ENCODE assay signal across 12 mouse cellular contexts in genomic region chr11:98763502-98763861, GRCm38 (mm10). TPM values are rescaled to one million over a fixed set of nuclear protein-coding genes. Genes with fewer than 3 reads are reported as not detected.
DNase-seq lines count a peak whose midpoint lies in the region; ATAC-seq and TF ChIP-seq lines count a peak whose summit lies in the region.
"Had no signal": no experiment of that assay in that cellular context is flagged by ENCODE, and none has a peak within 500 bp of the region (broad histone marks: within the 10 kb centered on the region; RNA-seq: fewer than 3 reads in every experiment).

No protein-coding gene starts in this region.

- no peak for TF ChIP-seq CTCF in layer of hippocampus, adult 2 months (conservative IDR thresholded peaks at IDR 0.05)

- H3K4me2 ChIP-seq in forebrain, embryonic 11.5 days (ENCODE audit: low read depth, low read length, severe bottlenecking) = no peak overlapping the region
- H3K4me2 ChIP-seq in forebrain, embryonic 12.5 days = no peak overlapping the region
- no peak overlapping the region for H3K4me2 ChIP-seq in neural tube, embryonic 11.5 days (ENCODE audit: low read depth)
- no peak overlapping the region for H3K4me2 ChIP-seq in stomach, embryonic 16.5 days (ENCODE audit: low read depth, low read length)
- H3K4me2 ChIP-seq: forebrain, embryonic 13.5 days had no signal

- H3K27ac ChIP-seq in forebrain, embryonic 11.5 days (ENCODE audit: low read depth, low read length) = no peak overlapping the region
- H3K27ac ChIP-seq in forebrain, embryonic 12.5 days = no peak overlapping the region
- H3K27ac ChIP-seq in layer of hippocampus, adult 2 months = peak overlapping the region; percentile 55; the same call in 1 of the 2 replicates
- no peak overlapping the region for H3K27ac ChIP-seq in neural tube, embryonic 11.5 days (ENCODE audit: low read depth, low read length)
- H3K27ac ChIP-seq in stomach, embryonic 16.5 days (ENCODE audit: low read length) = peak overlapping the region; percentile 82
- H3K27ac ChIP-seq: macrophage had no signal

- H3K27me3 ChIP-seq in forebrain, embryonic 11.5 days (ENCODE audit: control insufficient read depth, insufficient read depth, low read length) = no peaks in the 10 kb centered on the region
- no peaks in the 10 kb centered on the region for H3K27me3 ChIP-seq in forebrain, embryonic 12.5 days
- no peaks in the 10 kb centered on the region for H3K27me3 ChIP-seq in neural tube, embryonic 11.5 days (ENCODE audit: control insufficient read depth, insufficient read depth, low read length)
- H3K27me3 ChIP-seq in stomach, embryonic 16.5 days (ENCODE audit: control insufficient read depth, insufficient read depth, low read length) = no peaks in the 10 kb centered on the region
- H3K27me3 ChIP-seq: forebrain, embryonic 13.5 days had no signal

- ATAC-seq in forebrain, embryonic 11.5 days (replicated peaks; ENCODE audit: low FRiP score) = no peak
- ATAC-seq in forebrain, embryonic 12.5 days (ENCODE audit: low FRiP score) = no peak
- ATAC-seq in neural tube, embryonic 11.5 days (ENCODE audit: insufficient read depth, low FRiP score, low TSS enrichment) = no peak
- no peak for ATAC-seq in stomach, embryonic 16.5 days (ENCODE audit: insufficient read depth, low FRiP score)
- ATAC-seq: forebrain, embryonic 13.5 days had no signal

- H3K4me1 ChIP-seq in forebrain, embryonic 11.5 days (replicated peaks; ENCODE audit: control insufficient read depth, insufficient read depth, low read length) = peaks cover 23% of the 10 kb centered on the region
- peaks cover 35% of the 10 kb centered on the region for H3K4me1 ChIP-seq in forebrain, embryonic 12.5 days
- peaks cover 25% of the 10 kb centered on the region for H3K4me1 ChIP-seq in neural tube, embryonic 11.5 days (ENCODE audit: control insufficient read depth, insufficient read depth, low read length)
- H3K4me1 ChIP-seq in stomach, embryonic 16.5 days (ENCODE audit: control insufficient read depth, insufficient read depth, low read length) = peaks cover 44% of the 10 kb centered on the region

- WGBS in forebrain, embryonic 11.5 days = 89% methylated on average over 8 of the region's 8 CpGs
- 89% methylated on average over 8 of the region's 8 CpGs for WGBS in forebrain, embryonic 12.5 days
- WGBS in neural tube, embryonic 11.5 days = 85% methylated on average over 8 of the region's 8 CpGs
- WGBS in stomach, embryonic 16.5 days = 76% methylated on average over 8 of the region's 8 CpGs

- no peak overlapping the region for H3K4me3 ChIP-seq in forebrain, embryonic 11.5 days (ENCODE audit: low read depth, low read length)
- no peak overlapping the region for H3K4me3 ChIP-seq in forebrain, embryonic 12.5 days (replicated peaks)
- no peak overlapping the region for H3K4me3 ChIP-seq in layer of hippocampus, adult 2 months
- no peak overlapping the region for H3K4me3 ChIP-seq in neural tube, embryonic 11.5 days (ENCODE audit: low read depth, low read length)
- H3K4me3 ChIP-seq in stomach, embryonic 16.5 days (replicated peaks; ENCODE audit: low read length) = no peak overlapping the region
- H3K4me3 ChIP-seq: forebrain, embryonic 13.5 days had no signal

- H3K9me3 ChIP-seq in forebrain, embryonic 11.5 days (ENCODE audit: control insufficient read depth, low read length) = no peaks in the 10 kb centered on the region
- no peaks in the 10 kb centered on the region for H3K9me3 ChIP-seq in forebrain, embryonic 12.5 days
- H3K9me3 ChIP-seq in neural tube, embryonic 11.5 days (ENCODE audit: control insufficient read depth, low read length) = no peaks in the 10 kb centered on the region
- H3K9me3 ChIP-seq in stomach, embryonic 16.5 days (replicated peaks; ENCODE audit: control insufficient read depth, low read length) = no peaks in the 10 kb centered on the region
- H3K9me3 ChIP-seq: forebrain, embryonic 13.5 days had no signal

- H3K36me3 ChIP-seq in forebrain, embryonic 11.5 days (ENCODE audit: control insufficient read depth, insufficient read depth, low read length) = no peaks in the 10 kb centered on the region
- peaks cover 56% of the 10 kb centered on the region for H3K36me3 ChIP-seq in forebrain, embryonic 12.5 days (replicated peaks)
- H3K36me3 ChIP-seq in neural tube, embryonic 11.5 days (ENCODE audit: control insufficient read depth, insufficient read depth, low read length) = peaks cover 4% of the 10 kb centered on the region
- peaks cover 26% of the 10 kb centered on the region for H3K36me3 ChIP-seq in stomach, embryonic 16.5 days (ENCODE audit: control insufficient read depth, insufficient read depth, low read length)

- H3K9ac ChIP-seq in forebrain, embryonic 11.5 days (ENCODE audit: low read length) = no peak overlapping the region
- no peak overlapping the region for H3K9ac ChIP-seq in forebrain, embryonic 12.5 days
- no peak overlapping the region for H3K9ac ChIP-seq in neural tube, embryonic 11.5 days (ENCODE audit: low read length)
- peak overlapping the region; percentile 16; the same call in 1 of the 2 replicates for H3K9ac ChIP-seq in stomach, embryonic 16.5 days (ENCODE audit: low read length)
- H3K9ac ChIP-seq: forebrain, embryonic 13.5 days had no signal

- DNase-seq in forebrain, embryonic 11.5 days (ENCODE audit: low spot score) = peak; percentile 50
- no peak for DNase-seq in layer of hippocampus, adult 2 months (ENCODE audit: low spot score in 2 of 2)
- no peak for DNase-seq in layer of hippocampus, postnatal 10 days (ENCODE audit: low spot score in 2 of 2)
- DNase-seq in neural tube, embryonic 11.5 days (ENCODE audit: low spot score) = peak; percentile 9
- no peak for DNase-seq in neural tube, embryonic 10.5 days (ENCODE audit: extremely low spot score, low spot score)
- no peak for DNase-seq in Muller cell, postnatal 12 days (ENCODE audit: inconsistent ontology term)
- DNase-seq: cerebellum, adult 9-11 months; thymus, postnatal 14 days had no signal

RNA-seq across cellular contexts. Expression of gene Nr1d1, which starts 11.7 kb away (rescaled TPM):
- 1.0 and 1.6 TPM in 2 replicates for polyA plus RNA-seq in forebrain, embryonic 11.5 days (2014; fragmentation: Nextera tagmentation; extraction: Ambion mirVana)
- polyA plus RNA-seq in forebrain, embryonic 12.5 days (2016; fragmentation: Nextera tagmentation; extraction: Ambion mirVana) = 2.1 and 2.2 TPM in 2 replicates
- 10 to 100 TPM; 93.2 to 94.0 TPM for total RNA-seq in layer of hippocampus, adult 2 months (2021)
- total RNA-seq in layer of hippocampus, postnatal 10 days (2021) = 10 to 100 TPM; 39.1 to 41.5 TPM
- 1.5 and 1.9 TPM in 2 replicates for polyA plus RNA-seq in neural tube, embryonic 11.5 days (2014; fragmentation: Nextera tagmentation; extraction: Ambion mirVana)
- 2.6 and 4.1 TPM in 2 replicates for polyA plus RNA-seq in stomach, embryonic 16.5 days (2015; fragmentation: Nextera tagmentation; extraction: Ambion mirVana)

RNA-seq across cellular contexts. Expression of gene Thra, which starts 23.0 kb away (rescaled TPM):
- polyA plus RNA-seq in forebrain, embryonic 11.5 days (2014; fragmentation: Nextera tagmentation; extraction: Ambion mirVana) = 35.9 and 36.9 TPM in 2 replicates
- 53.4 and 59.8 TPM in 2 replicates for polyA plus RNA-seq in forebrain, embryonic 12.5 days (2016; fragmentation: Nextera tagmentation; extraction: Ambion mirVana)
- total RNA-seq in layer of hippocampus, adult 2 months (2021) = 1,000 to 10,000 TPM in 1 of 2 experiments, 100 to 1,000 TPM in 1; 996 to 1,082 TPM
- total RNA-seq in layer of hippocampus, postnatal 10 days (2021) = 1,000 to 10,000 TPM; 1,331 to 1,411 TPM
- 32.0 and 34.7 TPM in 2 replicates for polyA plus RNA-seq in neural tube, embryonic 11.5 days (2014; fragmentation: Nextera tagmentation; extraction: Ambion mirVana)
- 32.9 and 37.8 TPM in 2 replicates for polyA plus RNA-seq in stomach, embryonic 16.5 days (2015; fragmentation: Nextera tagmentation; extraction: Ambion mirVana)

RNA-seq across cellular contexts. Expression of gene Msl1, which starts 31.8 kb away (rescaled TPM):
- 24.0 and 28.4 TPM in 2 replicates for polyA plus RNA-seq in forebrain, embryonic 11.5 days (2014; fragmentation: Nextera tagmentation; extraction: Ambion mirVana)
- 39.3 and 39.9 TPM in 2 replicates for polyA plus RNA-seq in forebrain, embryonic 12.5 days (2016; fragmentation: Nextera tagmentation; extraction: Ambion mirVana)
- 100 to 1,000 TPM; 168 to 178 TPM for total RNA-seq in layer of hippocampus, adult 2 months (2021)
- total RNA-seq in layer of hippocampus, postnatal 10 days (2021) = 100 to 1,000 TPM; 147 to 157 TPM
- polyA plus RNA-seq in neural tube, embryonic 11.5 days (2014; fragmentation: Nextera tagmentation; extraction: Ambion mirVana) = 24.1 and 24.2 TPM in 2 replicates
- polyA plus RNA-seq in stomach, embryonic 16.5 days (2015; fragmentation: Nextera tagmentation; extraction: Ambion mirVana) = 18.0 and 18.4 TPM in 2 replicates

RNA-seq across cellular contexts. Expression of gene Med24, which starts 34.2 kb away (rescaled TPM):
- polyA plus RNA-seq in forebrain, embryonic 11.5 days (2014; fragmentation: Nextera tagmentation; extraction: Ambion mirVana) = 75.9 and 76.6 TPM in 2 replicates
- polyA plus RNA-seq in forebrain, embryonic 12.5 days (2016; fragmentation: Nextera tagmentation; extraction: Ambion mirVana) = 88.1 and 95.0 TPM in 2 replicates
- total RNA-seq in layer of hippocampus, adult 2 months (2021) = 100 to 1,000 TPM; 146 to 148 TPM
- total RNA-seq in layer of hippocampus, postnatal 10 days (2021) = 100 to 1,000 TPM in 1 of 2 experiments, 10 to 100 TPM in 1; 93.8 to 103 TPM
- polyA plus RNA-seq in neural tube, embryonic 11.5 days (2014; fragmentation: Nextera tagmentation; extraction: Ambion mirVana) = 67.6 and 74.5 TPM in 2 replicates
- 42.2 and 44.2 TPM in 2 replicates for polyA plus RNA-seq in stomach, embryonic 16.5 days (2015; fragmentation: Nextera tagmentation; extraction: Ambion mirVana)

RNA-seq across cellular contexts. Expression of gene Casc3, which starts 41.2 kb away (rescaled TPM):
- polyA plus RNA-seq in forebrain, embryonic 11.5 days (2014; fragmentation: Nextera tagmentation; extraction: Ambion mirVana) = 59.9 and 63.2 TPM in 2 replicates
- polyA plus RNA-seq in forebrain, embryonic 12.5 days (2016; fragmentation: Nextera tagmentation; extraction: Ambion mirVana) = 63.2 and 67.4 TPM in 2 replicates
- total RNA-seq in layer of hippocampus, adult 2 months (2021) = 10 to 100 TPM; 61.0 to 62.1 TPM
- 10 to 100 TPM; 65.8 to 66.3 TPM for total RNA-seq in layer of hippocampus, postnatal 10 days (2021)
- polyA plus RNA-seq in neural tube, embryonic 11.5 days (2014; fragmentation: Nextera tagmentation; extraction: Ambion mirVana) = 55.4 and 59.4 TPM in 2 replicates
- 25.1 and 26.3 TPM in 2 replicates for polyA plus RNA-seq in stomach, embryonic 16.5 days (2015; fragmentation: Nextera tagmentation; extraction: Ambion mirVana)

Comparison
In these comparisons a context has a peak if more than half of its experiments do, and no peak if none do; other contexts are left out.
1. DNase-seq: peak in forebrain, embryonic 11.5 days (single experiment) and neural tube, embryonic 11.5 days (single experiment); none in layer of hippocampus, adult 2 months (0 of 2), layer of hippocampus, postnatal 10 days (0 of 2), neural tube, embryonic 10.5 days (single experiment) and Muller cell, postnatal 12 days (single experiment).
2. H3K27ac ChIP-seq: peak in layer of hippocampus, adult 2 months (single experiment) and stomach, embryonic 16.5 days (single experiment); none in forebrain, embryonic 11.5 days (single experiment), forebrain, embryonic 12.5 days (single experiment) and neural tube, embryonic 11.5 days (single experiment).